Mouse (Mus musculus) inflammation-experienced regulatory T-cells, adult 16 weeks (primary cell): ENCODE data around the gene Lyg1. TPM values are rescaled to one million over a fixed set of nuclear protein-coding genes. Genes with fewer than 3 reads are reported as not detected.

ENCODE experiments used
- polyA plus RNA-seq: library from polyadenylated mRNA; unstranded; fragments of 100-300 nt; shearing (Covaris generic); gene quantifications from one replicate; pipeline ENCODE4 v1.2.1, GENCODE M21; 2017

Lyg1 gene
- not detected for polyA plus RNA-seq

GRCm38 (mm10) chr1:37957659-37958058 is at the start of gene Lyg1:
Gene Lyg1, minus strand, starts transcription at chr1:37957759.

GRCm38 (mm10) chr1:37997867-37998266 is 40.3 kb upstream of the Lyg1 start, which contains the start of the genes Txndc9 and Eif5b:
Gene Txndc9, minus strand, starts transcription at chr1:37997893.
Gene Eif5b, plus strand, starts transcription at chr1:37998010.

GRCm38 (mm10) chr1:37916393-37916792 is 41.2 kb downstream of the Lyg1 start, which contains the start of gene Lyg2:
Gene Lyg2, minus strand, starts transcription at chr1:37916493.

Other genes with a start within 250 kb of the Lyg1 start
- gene 2010300C02Rik, start 237.7 kb downstream of the Lyg1 start, polyA plus RNA-seq, result 0.54 TPM
- 1.7 TPM for gene Tsga10, start 91.3 kb downstream of the Lyg1 start, polyA plus RNA-seq
- 6.8 TPM for gene Lipt1, start 86.0 kb downstream of the Lyg1 start, polyA plus RNA-seq
- 97.5 TPM for gene Mitd1, start 67.3 kb downstream of the Lyg1 start, polyA plus RNA-seq
- gene Mrpl30, start 67.3 kb downstream of the Lyg1 start, polyA plus RNA-seq, result 163 TPM
- not detected for gene Lyg2, start 41.3 kb downstream of the Lyg1 start, polyA plus RNA-seq
- gene Txndc9, start 40.1 kb upstream of the Lyg1 start, polyA plus RNA-seq, result 108 TPM
- 19.7 TPM for gene Eif5b, start 40.3 kb upstream of the Lyg1 start, polyA plus RNA-seq
- gene Rev1, start 172.0 kb upstream of the Lyg1 start, polyA plus RNA-seq, result 9.7 TPM